Mouse (Mus musculus) liver, adult 10 weeks (tissue): Measurements from ENCODE around the gene Gls. TPM values are rescaled to one million over a fixed set of nuclear protein-coding genes. Genes with fewer than 3 reads are reported as not detected.

Experiments used
- polyA plus RNA-seq: library from polyadenylated mRNA; stranded (reverse); fragments of 350-450 nt; fragmentation: Illumina TruSeq; extraction: RNeasy Lipid Tissue Mini Kit (QIAGEN cat#74804); gene quantifications from one replicate; pipeline ENCODE4 v1.2.3, GENCODE M21; 2014; ENCODE audit warnings: low read depth, low replicate concordance

The Gls gene
- polyA plus RNA-seq, result 12.6 TPM

DNA sequence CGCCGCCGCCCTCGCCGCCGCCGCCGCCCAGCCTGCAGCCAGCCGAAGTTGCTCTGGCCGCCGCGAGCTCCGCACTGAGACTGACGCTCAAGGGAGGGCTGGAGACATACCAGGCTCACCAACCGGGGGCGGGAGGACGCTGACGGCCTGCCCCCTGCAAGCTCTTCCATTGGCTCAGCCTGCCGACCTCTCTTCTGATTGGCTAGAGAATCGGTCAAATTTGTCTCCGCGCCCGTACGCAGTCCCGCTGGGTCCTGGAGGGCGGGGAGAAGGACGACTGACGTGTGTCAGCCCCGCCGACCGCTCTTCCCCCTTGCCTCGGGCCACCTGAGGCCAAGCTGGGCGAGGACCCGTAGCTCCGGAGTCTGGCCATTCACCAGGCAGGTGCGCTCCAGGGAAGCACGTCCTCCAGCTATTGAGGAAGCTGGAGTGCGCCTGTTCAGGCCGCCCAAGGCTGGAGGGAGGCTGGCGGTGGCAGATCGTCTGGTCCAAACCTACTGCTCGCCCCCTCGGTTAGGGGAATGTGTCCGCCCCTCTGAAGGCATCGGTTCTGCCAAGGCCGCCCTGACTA, at the start of gene Gls:
Gene Gls, minus strand, starts transcription at position 90 of the 571 bp plus-strand sequence.

DNA sequence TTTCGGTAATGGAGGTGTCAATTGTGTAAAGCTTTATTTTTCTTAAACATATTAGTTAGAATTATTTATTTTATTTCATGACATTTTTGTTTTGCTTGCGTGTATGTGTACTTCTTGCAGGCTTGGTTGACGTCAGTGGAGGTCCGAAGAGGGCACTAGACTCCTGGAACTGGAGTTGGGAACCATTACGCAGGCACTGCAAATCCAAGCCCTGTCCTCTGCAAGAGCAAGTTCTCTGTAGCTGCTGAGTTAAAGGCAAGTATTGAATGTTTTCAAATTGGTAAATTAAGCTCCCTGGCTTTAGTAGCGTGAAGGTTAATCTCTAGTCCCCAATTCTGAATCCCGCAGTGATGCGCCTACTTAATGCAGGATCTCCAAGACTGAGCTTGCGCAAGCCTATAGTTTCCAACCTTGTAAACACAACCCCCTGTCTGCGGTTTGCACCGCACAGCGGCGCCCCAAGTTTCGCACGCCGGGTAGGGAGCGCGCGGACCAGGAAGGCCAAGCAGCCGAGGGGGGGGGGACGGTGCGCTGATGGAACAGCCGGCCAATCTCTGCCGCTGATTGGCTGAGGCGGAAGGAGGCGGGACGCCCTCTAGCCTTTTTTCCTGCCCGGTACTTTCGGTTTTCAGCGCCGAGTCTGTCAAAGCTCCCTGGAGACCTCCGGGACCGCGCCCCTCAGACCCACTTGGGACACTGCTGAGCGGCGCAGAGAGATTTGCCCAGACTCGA, 114.0 kb downstream of the Gls start, which contains the start of gene Stat1:
Gene Stat1, plus strand, starts transcription at position 581 of the 732 bp plus-strand sequence.

Other genes with a start within 250 kb of the Gls start
- 1.0 TPM for gene Stat4, start 246.1 kb downstream of the Gls start, polyA plus RNA-seq
- gene Stat1, start 113.8 kb downstream of the Gls start, polyA plus RNA-seq, result 43.3 TPM